Mouse (Mus musculus) spleen, adult 2 months (tissue): ENCODE measurements around the gene Trpm4.

Experiments used
- CTCF ChIP-seq: fragments of 200-500 bp; IDR thresholded peaks from 2 replicates; pipeline ENCODE4 v1.5.1; 2011; ENCODE audit warnings: mild to moderate bottlenecking, inconsistent platforms; ENCODE audit not compliant: insufficient read depth, insufficient read length, insufficient replicate concordance; ENCODE audit errors: extremely low read depth
- POLR2A ChIP-seq: fragments of 200-500 bp; IDR thresholded peaks from 2 replicates; pipeline ENCODE4 v1.6.1; 2011; ENCODE audit warnings: low read depth, low read length, inconsistent platforms

DNA sequence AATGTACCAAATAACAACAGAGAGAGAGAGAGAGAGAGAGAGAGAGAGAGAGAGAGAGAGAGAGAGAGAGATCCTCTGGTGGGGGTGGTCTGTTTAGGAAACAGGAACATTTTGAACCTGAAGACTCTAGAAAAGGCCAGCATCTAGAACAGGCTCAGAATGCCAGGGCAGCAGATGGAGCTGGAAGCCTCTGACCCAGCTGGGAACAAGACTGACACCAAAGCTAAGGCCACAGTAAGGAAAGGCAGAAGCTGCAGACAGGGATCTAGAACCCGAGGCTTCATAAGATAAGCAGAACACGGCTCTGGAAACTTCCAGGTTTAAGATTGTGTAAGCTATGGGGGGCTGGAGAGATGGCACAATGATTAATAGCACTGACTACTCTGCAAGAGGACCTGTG lies 30.4 kb upstream of the Trpm4 start:
- no peak for TF ChIP-seq CTCF
- TF ChIP-seq POLR2A, result no peak
